Mouse (Mus musculus) left cerebral cortex, adult 2 months (tissue): ENCODE measurements at regions not wholly inside any gene's neighbourhood (a gene's known extent, or its start where the extent isn't known, plus 50 kb on each side); places are given as distances from the start of the nearest gene placed in this dataset.

ENCODE experiments used
- DNase-seq, 2 experiments: peaks; one replicate each; pipeline ENCODE4 v3.0.0; 2021 to 2022; ENCODE audit warnings: low spot score in 2 of 2, mixed read lengths in 1 of 2; ENCODE audit errors: extremely low spot score in 1 of 2
- H3K27ac ChIP-seq: fragments of 200-600 bp; 2 replicates; pipeline ENCODE4 v1.8.1; 2022
- H3K4me3 ChIP-seq: fragments of 200-600 bp; 2 replicates; pipeline ENCODE4 v1.8.1; 2022
- CTCF ChIP-seq: fragments of 200-600 bp; IDR thresholded peaks from 2 replicates; pipeline ENCODE4 v1.8.1; 2022; ENCODE audit warnings: antibody characterized with exemption, mild to moderate bottlenecking, moderate library complexity
- intact Hi-C: fragments of 180-260 bp; cut with DNase I; formaldehyde crosslinking; loops from one replicate; pipeline ENCODE4 v1.15.1; 2025

- Histone ChIP-seq H3K27ac (no peak overlapping the region), H3K4me3 (no peak overlapping the region)
- DNase-seq: no peak
- no peak for TF ChIP-seq CTCF
- intact Hi-C loops: no loop called here
Observed at GRCm38 (mm10) chr3:102354771-102355170, 114.9 kb upstream of the Ngf start.

- no peak overlapping the region for H3K4me3 ChIP-seq
- DNase-seq: no peak
- intact Hi-C loops: no loop called here
- no peak overlapping the region for H3K27ac ChIP-seq
- no peak for TF ChIP-seq CTCF
Observed at GRCm38 (mm10) chr3:102353277-102353900, 116.3 kb upstream of the Ngf start.

GRCm38 (mm10) chr3:102346077-102346476 lies 123.6 kb upstream of the Ngf start:
- intact Hi-C loops: no loop called here
- DNase-seq: no peak
- TF ChIP-seq CTCF: no peak
- Histone ChIP-seq H3K27ac (no peak overlapping the region), H3K4me3 (no peak overlapping the region)

- TF ChIP-seq CTCF: no peak
- no peak overlapping the region for H3K4me3 ChIP-seq
- intact Hi-C loops: no loop called here
Observed at GRCm38 (mm10) chr3:102345291-102345690, 124.4 kb upstream of the Ngf start.

GRCm38 (mm10) chr3:102340731-102341130 lies 129.0 kb upstream of the Ngf start:
- H3K27ac ChIP-seq: no peak overlapping the region
- H3K4me3 ChIP-seq: no peak overlapping the region
- no peak for TF ChIP-seq CTCF
- intact Hi-C loops: no loop called here
- no peak for DNase-seq

More at GRCm38 (mm10) chr3:102345291-102345690, 124.4 kb upstream of the Ngf start:
- no peak overlapping the region for H3K27ac ChIP-seq
- no peak for DNase-seq

- intact Hi-C loops: no loop called here
- no peak for DNase-seq
- no peak for TF ChIP-seq CTCF
- Histone ChIP-seq H3K4me3 (no peak overlapping the region), H3K27ac (no peak overlapping the region)
Observed at GRCm38 (mm10) chr3:102337881-102338280, 131.8 kb upstream of the Ngf start.

- no peak for DNase-seq
- intact Hi-C loops: no loop called here
- Histone ChIP-seq H3K27ac (no peak overlapping the region), H3K4me3 (no peak overlapping the region)
- no peak for TF ChIP-seq CTCF
Observed at GRCm38 (mm10) chr3:102336184-102336583, 131.7 kb upstream of the Vangl1 start.

- DNase-seq: peak; percentile 28 to 49
- intact Hi-C loops: loop anchor here (1.0 kb wide), 1 partner anchor 356 kb away; no protein-coding TSS in a partner anchor
- Histone ChIP-seq H3K4me3 (no peak overlapping the region), H3K27ac (no peak overlapping the region)
- peak; percentile 88 for TF ChIP-seq CTCF
Observed at GRCm38 (mm10) chr3:102335146-102335545, 130.7 kb upstream of the Vangl1 start.

GRCm38 (mm10) chr3:102332221-102332620 lies 127.7 kb upstream of the Vangl1 start:
- no peak for DNase-seq

GRCm38 (mm10) chr3:102319331-102319730 lies 114.8 kb upstream of the Vangl1 start:
- Histone ChIP-seq H3K4me3 (no peak overlapping the region), H3K27ac (no peak overlapping the region)
- intact Hi-C loops: no loop called here
- no peak for TF ChIP-seq CTCF
- DNase-seq: no peak

More at GRCm38 (mm10) chr3:102332221-102332620, 127.7 kb upstream of the Vangl1 start:
- no peak overlapping the region for H3K27ac ChIP-seq
- no peak overlapping the region for H3K4me3 ChIP-seq
- no peak for TF ChIP-seq CTCF
- intact Hi-C loops: no loop called here

GRCm38 (mm10) chr3:102316151-102316550 lies 111.7 kb upstream of the Vangl1 start:
- Histone ChIP-seq H3K4me3 (no peak overlapping the region), H3K27ac (no peak overlapping the region)
- intact Hi-C loops: no loop called here
- DNase-seq: no peak
- TF ChIP-seq CTCF: no peak

- Histone ChIP-seq H3K4me3 (no peak overlapping the region), H3K27ac (no peak overlapping the region)
- TF ChIP-seq CTCF: no peak
- intact Hi-C loops: no loop called here
- no peak for DNase-seq
Observed at GRCm38 (mm10) chr3:102311482-102312225, 107.2 kb upstream of the Vangl1 start.

- H3K27ac ChIP-seq: no peak overlapping the region
- H3K4me3 ChIP-seq: no peak overlapping the region
- DNase-seq: no peak
- TF ChIP-seq CTCF: no peak
- intact Hi-C loops: no loop called here
Observed at GRCm38 (mm10) chr3:102310243-102310642, 105.8 kb upstream of the Vangl1 start.
